Mouse (Mus musculus): ENCODE data around the gene Tmem132e. TPM values are rescaled to one million over a fixed set of nuclear protein-coding genes. Genes with fewer than 3 reads are reported as not detected.

The Tmem132e gene
- polyA plus RNA-seq, 1 experiment from 2014 or later = 0.40 TPM

DNA sequence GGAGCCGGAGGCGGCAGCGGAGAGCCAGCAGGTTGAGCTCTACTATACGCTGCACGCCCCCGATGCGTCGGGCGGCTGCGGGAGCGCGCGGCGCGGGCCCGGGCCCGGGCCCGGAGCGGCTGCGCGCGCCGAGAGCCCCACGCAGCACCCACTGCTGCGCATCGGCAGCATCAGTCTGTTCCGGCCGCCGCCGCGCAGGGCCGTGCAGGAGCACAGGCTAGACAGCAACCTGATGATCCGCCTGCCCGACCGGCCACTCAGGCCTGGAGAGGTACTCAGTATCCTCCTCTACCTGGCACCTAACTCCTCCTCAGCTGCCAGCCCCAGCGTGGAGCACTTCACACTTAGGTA lies 46.1 kb downstream of the Tmem132e start:
- Histone ChIP-seq H3K27me3 (peaks cover 78% of the 10 kb centered on the region), H3K9ac (no peak overlapping the region), H3K4me2 (peak overlapping the region; percentile 77), H3K36me3 (no peaks in the 10 kb centered on the region), H3K4me1 (peaks cover 10% of the 10 kb centered on the region), H3K9me3 (replicated peaks) (no peaks in the 10 kb centered on the region), H3K27ac (no peak overlapping the region), H3K4me3 (replicated peaks) (peak overlapping the region; percentile 43)
- ATAC-seq (replicated peaks; ENCODE audit: low FRiP score) = no peak; the same call in 1 of the 2 replicates
- WGBS = 2% methylated on average over 36 of the region's 36 CpGs

DNA sequence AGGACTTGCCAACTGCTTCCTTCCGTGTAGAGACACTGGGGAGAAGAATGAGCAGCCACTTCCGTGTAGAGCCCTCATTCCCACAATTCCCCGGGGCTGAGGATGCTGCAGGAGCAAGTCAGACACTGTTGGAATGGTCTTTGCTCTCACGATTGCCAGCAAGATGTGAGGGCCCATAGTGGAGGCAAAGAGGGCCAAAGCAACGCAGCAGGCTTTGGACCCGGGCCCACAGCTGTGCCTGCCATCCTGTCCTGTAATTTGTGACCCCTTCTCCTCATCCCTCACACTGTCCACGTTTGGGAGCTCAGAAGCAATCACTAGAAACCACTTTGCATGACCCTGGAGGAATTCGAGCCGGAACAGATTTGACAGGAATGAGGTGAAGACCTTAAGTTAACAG lies 59.8 kb downstream of the Tmem132e start:
- ATAC-seq (replicated peaks; ENCODE audit: low FRiP score) = no peak

DNA sequence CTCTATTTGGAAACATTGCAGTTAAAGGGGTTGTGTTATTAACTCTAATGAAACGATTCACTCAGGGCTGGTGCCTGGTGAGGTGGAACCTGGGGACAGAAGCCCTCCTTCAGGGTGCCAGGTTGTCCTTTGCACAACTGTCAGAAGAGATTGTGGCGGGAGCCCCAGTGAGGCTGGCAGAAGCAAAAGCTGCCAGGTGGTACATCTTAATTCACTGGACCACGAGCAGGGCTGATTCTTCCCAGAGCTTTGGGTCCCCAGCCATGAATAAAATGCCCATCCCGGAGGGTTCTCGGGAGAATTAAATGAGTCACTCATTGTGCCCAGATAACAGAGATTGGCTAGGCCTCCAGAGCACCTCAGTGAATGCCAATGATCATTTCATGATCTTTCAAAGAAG lies 63.8 kb downstream of the Tmem132e start:
- H3K9me3 ChIP-seq (replicated peaks) = no peaks in the 10 kb centered on the region
- no peak overlapping the region for H3K4me3 ChIP-seq (replicated peaks)
- peaks cover 23% of the 10 kb centered on the region for H3K4me1 ChIP-seq
- peaks cover 9% of the 10 kb centered on the region; the same call in 1 of the 2 replicates for H3K27me3 ChIP-seq
- no peak overlapping the region for H3K4me2 ChIP-seq
- no peak overlapping the region for H3K27ac ChIP-seq
- no peaks in the 10 kb centered on the region for H3K36me3 ChIP-seq
- 44% methylated on average over 5 of the region's 5 CpGs for WGBS
- H3K9ac ChIP-seq = no peak overlapping the region
- ATAC-seq (replicated peaks; ENCODE audit: low FRiP score) = 0 out of 2 replicates have a peak, but pooled peaks have one; percentile 33

More for the DNA sequence above, 59.8 kb downstream of the Tmem132e start:
- Histone ChIP-seq H3K4me3 (replicated peaks) (no peak overlapping the region), H3K27ac (no peak overlapping the region), H3K9me3 (replicated peaks) (no peaks in the 10 kb centered on the region), H3K36me3 (no peaks in the 10 kb centered on the region), H3K4me1 (peaks cover 19% of the 10 kb centered on the region), H3K9ac (no peak overlapping the region), H3K27me3 (peaks cover 16% of the 10 kb centered on the region), H3K4me2 (no peak overlapping the region)
- WGBS = 51% methylated on average over 9 of the region's 9 CpGs

DNA sequence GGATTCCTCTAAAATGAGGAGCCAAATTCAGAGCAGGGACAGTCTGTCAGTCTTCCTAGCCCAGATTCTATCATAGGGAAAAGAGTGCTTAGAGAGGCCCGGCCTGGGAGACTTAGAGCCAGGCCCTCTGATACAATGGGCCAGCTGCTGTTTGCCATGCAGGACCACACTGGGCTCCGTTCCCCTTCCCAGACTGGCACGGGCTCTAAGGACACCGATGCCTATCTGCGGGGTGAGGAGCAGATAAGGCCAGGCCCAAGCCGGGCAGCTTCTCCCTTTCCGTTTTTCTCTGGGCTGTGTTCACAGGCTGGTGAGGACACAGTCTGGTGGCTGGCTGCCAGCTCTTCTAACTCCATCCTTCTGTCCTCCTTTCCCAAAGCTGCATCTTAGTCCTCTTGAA lies 64.5 kb downstream of the Tmem132e start:
- WGBS = 89% methylated on average over 7 of the region's 7 CpGs
- H3K4me3 ChIP-seq (replicated peaks) = no peak overlapping the region
- H3K36me3 ChIP-seq = no peaks in the 10 kb centered on the region
- no peak overlapping the region for H3K27ac ChIP-seq
- H3K4me1 ChIP-seq = peaks cover 23% of the 10 kb centered on the region
- H3K4me2 ChIP-seq = no peak overlapping the region
- ATAC-seq (replicated peaks; ENCODE audit: low FRiP score) = no peak
- no peaks in the 10 kb centered on the region for H3K9me3 ChIP-seq (replicated peaks)
- H3K27me3 ChIP-seq = peaks cover 12% of the 10 kb centered on the region; the same call in 1 of the 2 replicates
- H3K9ac ChIP-seq = no peak overlapping the region

DNA sequence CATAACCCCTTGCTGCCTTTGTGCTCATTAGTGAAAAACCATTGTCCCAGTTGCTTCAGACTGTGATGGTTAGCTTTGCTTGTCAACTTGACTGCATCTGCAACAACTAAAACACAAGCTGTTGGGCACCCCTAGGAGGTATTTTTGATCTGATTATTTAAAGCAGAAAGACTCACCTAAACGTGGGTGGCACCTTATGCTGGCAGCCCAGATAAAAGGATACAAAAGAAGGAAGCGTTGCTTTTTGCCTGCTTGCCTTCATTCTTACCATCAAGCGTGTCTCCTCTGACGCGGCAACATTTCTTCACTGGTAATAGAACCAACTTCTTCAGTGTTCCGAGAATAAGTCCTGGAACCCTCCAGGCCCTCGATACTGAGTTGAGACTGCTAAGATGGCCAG lies 72.6 kb downstream of the Tmem132e start:
- H3K4me1 ChIP-seq = no peaks in the 10 kb centered on the region
- H3K27ac ChIP-seq = no peak overlapping the region
- H3K4me3 ChIP-seq (replicated peaks) = no peak overlapping the region
- no peak overlapping the region for H3K4me2 ChIP-seq
- H3K27me3 ChIP-seq = peaks cover 17% of the 10 kb centered on the region; the same call in 1 of the 2 replicates
- H3K9me3 ChIP-seq (replicated peaks) = no peaks in the 10 kb centered on the region
- no peak for ATAC-seq (replicated peaks; ENCODE audit: low FRiP score)
- WGBS = 87% methylated on average over 7 of the region's 7 CpGs
- no peak overlapping the region for H3K9ac ChIP-seq
- H3K36me3 ChIP-seq = no peaks in the 10 kb centered on the region

DNA sequence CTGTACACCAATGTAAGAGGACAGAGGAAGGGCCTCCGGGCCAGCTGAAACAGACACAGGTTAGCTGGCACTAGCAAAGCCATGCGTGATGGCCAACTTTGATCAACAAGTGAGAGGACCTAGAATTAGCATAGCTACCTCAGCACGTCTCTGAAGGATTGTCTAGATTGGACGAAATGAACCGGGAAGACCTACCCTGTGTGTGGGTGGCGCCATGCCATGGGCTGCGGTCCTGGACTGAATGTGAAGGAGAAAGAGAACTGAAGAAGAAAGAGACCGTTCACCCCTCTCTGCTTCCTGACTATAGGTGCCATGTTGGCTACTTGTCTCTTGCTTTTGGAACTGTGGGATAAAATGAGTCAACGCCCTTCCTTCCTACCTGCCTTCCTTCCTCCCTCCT lies 76.8 kb downstream of the Tmem132e start:
- no peaks in the 10 kb centered on the region for H3K36me3 ChIP-seq
- no peaks in the 10 kb centered on the region for H3K9me3 ChIP-seq (replicated peaks)
- 90% methylated on average over 9 of the region's 9 CpGs for WGBS
- no peak overlapping the region for H3K9ac ChIP-seq
- H3K4me2 ChIP-seq = no peak overlapping the region
- H3K4me1 ChIP-seq = no peaks in the 10 kb centered on the region
- no peak overlapping the region for H3K27ac ChIP-seq
- no peak for ATAC-seq (replicated peaks; ENCODE audit: low FRiP score)
- H3K27me3 ChIP-seq = 0 out of 2 replicates have a peak, but pooled peaks cover 7% of the 10 kb centered on the region
- H3K4me3 ChIP-seq (replicated peaks) = no peak overlapping the region

DNA sequence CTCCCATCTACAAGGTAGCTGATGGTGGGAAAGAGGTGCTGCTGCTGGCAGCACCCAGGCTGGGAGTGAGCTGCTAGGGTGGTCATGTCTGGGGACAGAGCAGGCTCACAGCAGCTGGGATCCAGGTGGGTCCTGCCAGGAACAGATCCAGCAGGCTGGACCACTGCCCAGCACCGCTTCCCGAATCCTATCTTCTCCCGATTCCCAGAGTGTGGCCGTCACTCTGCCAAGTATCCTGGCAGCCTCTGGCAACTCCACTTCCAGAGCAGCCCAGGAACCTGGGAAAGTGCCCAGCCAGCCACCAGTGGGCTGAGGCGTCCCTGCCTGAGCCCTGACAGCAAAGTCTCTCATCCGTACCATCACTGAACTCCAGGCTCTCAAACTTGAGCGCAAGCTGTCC lies 78.5 kb downstream of the Tmem132e start:
- Histone ChIP-seq H3K4me1 (0 out of 2 replicates have a peak, but pooled peaks cover 4% of the 10 kb centered on the region), H3K4me3 (replicated peaks) (no peak overlapping the region), H3K4me2 (no peak overlapping the region), H3K27ac (no peak overlapping the region), H3K9ac (no peak overlapping the region), H3K36me3 (no peaks in the 10 kb centered on the region), H3K27me3 (0 out of 2 replicates have a peak, but pooled peaks cover 4% of the 10 kb centered on the region), H3K9me3 (replicated peaks) (no peaks in the 10 kb centered on the region)
- ATAC-seq (replicated peaks; ENCODE audit: low FRiP score) = no peak
- 86% methylated on average over 7 of the region's 7 CpGs for WGBS

DNA sequence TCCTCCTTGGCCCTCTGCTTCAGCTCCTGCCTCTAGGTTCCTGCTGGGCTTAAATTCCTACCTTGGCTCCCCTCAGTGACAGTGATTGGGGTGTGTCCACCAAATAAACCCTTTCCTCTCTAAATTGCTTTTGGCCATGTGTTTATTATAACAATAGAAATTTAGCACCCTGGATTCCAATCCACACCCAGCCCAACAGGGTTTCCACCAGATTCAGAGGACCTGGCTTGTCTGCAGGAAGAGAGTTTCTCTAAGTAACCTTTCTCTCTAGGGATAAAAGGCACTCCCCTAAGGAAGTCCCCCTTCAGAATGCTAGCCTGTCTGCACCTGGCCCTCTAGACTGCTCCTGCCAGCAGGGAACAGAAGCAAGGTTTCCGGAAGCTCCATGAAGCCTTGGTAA lies 82.4 kb downstream of the Tmem132e start:
- H3K9me3 ChIP-seq (replicated peaks) = no peaks in the 10 kb centered on the region
- 90% methylated on average over 1 of the region's 1 CpGs for WGBS
- 0 out of 2 replicates have a peak, but pooled peaks cover 4% of the 10 kb centered on the region for H3K4me1 ChIP-seq
- H3K4me3 ChIP-seq (replicated peaks) = no peak overlapping the region
- no peak overlapping the region for H3K4me2 ChIP-seq
- H3K36me3 ChIP-seq = no peaks in the 10 kb centered on the region
- ATAC-seq (replicated peaks; ENCODE audit: low FRiP score) = no peak
- H3K9ac ChIP-seq = no peak overlapping the region
- 0 out of 2 replicates have a peak, but pooled peaks cover 9% of the 10 kb centered on the region for H3K27me3 ChIP-seq
- no peak overlapping the region for H3K27ac ChIP-seq

DNA sequence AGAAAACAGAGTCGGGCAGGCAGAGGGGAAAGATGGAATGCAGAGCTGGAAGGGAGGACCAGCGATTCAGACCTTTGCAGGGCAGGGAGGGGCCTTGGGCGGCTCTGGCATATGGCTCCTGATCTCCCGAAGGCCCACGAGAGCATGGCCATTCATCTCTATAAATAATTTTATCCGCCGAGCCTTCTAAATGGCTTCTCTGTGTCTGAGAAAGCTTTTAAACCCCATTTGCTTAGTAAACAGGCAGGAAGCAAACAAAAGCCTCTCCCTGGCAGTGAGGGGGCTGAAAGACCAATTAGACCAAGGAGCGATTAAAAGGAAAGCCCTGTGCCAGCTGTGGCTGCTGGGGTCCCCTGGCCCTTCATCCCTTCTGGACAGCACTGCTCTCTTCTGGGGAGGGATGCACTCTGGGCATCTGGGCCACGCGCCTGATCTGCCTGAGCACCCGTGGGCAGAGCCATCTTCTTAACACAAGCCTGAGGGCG lies 84.5 kb downstream of the Tmem132e start:
- Histone ChIP-seq H3K9ac (no peak overlapping the region), H3K36me3 (no peaks in the 10 kb centered on the region), H3K27ac (no peak overlapping the region), H3K4me1 (peaks cover 14% of the 10 kb centered on the region), H3K9me3 (replicated peaks) (no peaks in the 10 kb centered on the region), H3K4me3 (replicated peaks) (no peak overlapping the region), H3K27me3 (0 out of 2 replicates have a peak, but pooled peaks cover 5% of the 10 kb centered on the region), H3K4me2 (no peak overlapping the region)
- no peak for ATAC-seq (replicated peaks; ENCODE audit: low FRiP score)
- WGBS = 41% methylated on average over 12 of the region's 12 CpGs

DNA sequence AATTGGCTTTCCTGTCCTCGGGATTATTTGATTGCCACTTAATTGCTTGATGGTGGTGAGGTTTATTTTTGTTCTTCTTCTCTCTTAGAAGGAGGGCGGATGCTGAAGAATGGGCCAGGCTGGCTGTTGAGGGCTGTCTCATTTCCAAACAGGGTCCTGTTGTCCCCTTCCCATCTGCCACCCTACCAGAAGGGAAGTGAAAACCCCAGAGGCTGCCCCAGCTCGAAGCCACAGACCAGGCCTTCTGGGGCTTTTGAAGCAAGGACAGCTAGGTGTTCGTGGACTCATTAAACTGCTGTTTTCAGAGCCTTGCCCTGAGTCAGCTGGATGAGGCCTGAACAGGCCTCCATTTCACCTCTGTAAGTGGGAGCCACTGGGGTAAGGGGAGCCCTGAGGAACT lies 87.4 kb downstream of the Tmem132e start:
- Histone ChIP-seq H3K27me3 (0 out of 2 replicates have a peak, but pooled peaks cover 5% of the 10 kb centered on the region), H3K4me1 (peaks cover 25% of the 10 kb centered on the region), H3K27ac (no peak overlapping the region), H3K9ac (no peak overlapping the region), H3K9me3 (replicated peaks) (no peaks in the 10 kb centered on the region), H3K36me3 (no peaks in the 10 kb centered on the region), H3K4me3 (replicated peaks) (no peak overlapping the region), H3K4me2 (no peak overlapping the region)
- WGBS = 55% methylated on average over 4 of the region's 4 CpGs
- no peak for ATAC-seq (replicated peaks; ENCODE audit: low FRiP score)

DNA sequence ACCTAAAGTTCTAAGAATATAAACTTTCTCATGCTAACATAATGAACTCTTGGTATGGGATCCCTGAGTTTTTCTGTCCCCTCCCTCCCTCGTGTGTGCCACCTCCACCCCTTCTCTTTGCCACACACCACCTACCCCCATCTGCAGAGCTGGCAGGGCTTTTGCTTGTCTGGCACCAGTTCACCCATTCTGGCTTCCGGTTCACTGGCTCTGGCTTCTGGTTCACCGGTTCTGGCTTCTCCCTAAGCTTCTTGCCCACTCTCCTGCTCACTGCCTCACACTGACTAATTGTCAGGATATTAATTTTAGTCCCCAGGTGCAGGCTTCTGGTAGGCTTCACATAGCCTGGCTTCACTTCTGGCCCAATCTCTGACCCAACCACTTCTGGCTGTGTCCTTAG lies 88.7 kb downstream of the Tmem132e start:
- no peak overlapping the region for H3K4me2 ChIP-seq
- H3K27me3 ChIP-seq = 0 out of 2 replicates have a peak, but pooled peaks cover 5% of the 10 kb centered on the region

DNA sequence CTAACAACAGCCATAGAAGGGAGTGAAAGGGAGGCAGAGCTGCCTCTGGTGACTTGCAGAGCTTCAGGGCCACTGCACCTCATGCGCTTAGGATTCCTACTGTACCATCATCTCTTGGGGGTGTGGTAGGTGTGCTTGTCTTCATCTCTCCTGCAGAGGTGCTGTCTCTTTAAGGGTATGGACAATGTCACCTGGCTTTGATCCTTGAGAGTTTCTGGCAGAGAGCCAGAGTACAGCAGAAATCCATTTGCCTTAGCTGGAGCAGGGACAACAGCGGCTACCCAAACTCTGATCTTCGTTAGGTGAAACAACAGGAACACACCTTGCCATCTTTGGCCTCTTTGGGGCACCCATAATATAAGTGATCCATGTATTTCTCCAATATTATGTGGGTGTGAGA lies 92.2 kb downstream of the Tmem132e start:
- H3K27ac ChIP-seq = no peak overlapping the region
- no peaks in the 10 kb centered on the region for H3K27me3 ChIP-seq
- H3K4me2 ChIP-seq = no peak overlapping the region
- no peaks in the 10 kb centered on the region for H3K36me3 ChIP-seq
- ATAC-seq (replicated peaks; ENCODE audit: low FRiP score) = no peak
- H3K9ac ChIP-seq = no peak overlapping the region
- WGBS = 63% methylated on average over 3 of the region's 3 CpGs
- H3K9me3 ChIP-seq (replicated peaks) = no peaks in the 10 kb centered on the region
- no peak overlapping the region for H3K4me3 ChIP-seq (replicated peaks)
- peaks cover 22% of the 10 kb centered on the region for H3K4me1 ChIP-seq

More for the DNA sequence above, 88.7 kb downstream of the Tmem132e start:
- Histone ChIP-seq H3K36me3 (no peaks in the 10 kb centered on the region), H3K27ac (no peak overlapping the region), H3K9ac (no peak overlapping the region), H3K4me1 (peaks cover 22% of the 10 kb centered on the region), H3K9me3 (replicated peaks) (no peaks in the 10 kb centered on the region), H3K4me3 (replicated peaks) (no peak overlapping the region)
- WGBS = 66% methylated on average over 3 of the region's 3 CpGs
- no peak for ATAC-seq (replicated peaks; ENCODE audit: low FRiP score)
